ENCODE assay signal across 12 mouse cellular contexts in genomic region chr19:53008921-53009320, GRCm38 (mm10). TPM values are rescaled to one million over a fixed set of nuclear protein-coding genes. Genes with fewer than 3 reads are reported as not detected.
DNase-seq lines count a peak whose midpoint lies in the region; ATAC-seq and TF ChIP-seq lines count a peak whose summit lies in the region.
"Had no signal": no experiment of that assay in that cellular context is flagged by ENCODE, and none has a peak within 500 bp of the region (broad histone marks: within the 10 kb centered on the region; RNA-seq: fewer than 3 reads in every experiment).

No protein-coding gene starts in this region.

- no peak for TF ChIP-seq EP300 in lung, postnatal 0 days (IDR thresholded peaks at IDR 0.05)

- H3K4me2 ChIP-seq in heart, embryonic 15.5 days: no peak overlapping the region
- no peak overlapping the region for H3K4me2 ChIP-seq in lung, postnatal 0 days (replicated peaks; ENCODE audit: low read depth, low read length)
- no peak overlapping the region for H3K4me2 ChIP-seq in intestine, embryonic 16.5 days (ENCODE audit: low read depth, low read length)
- H3K4me2 ChIP-seq: midbrain, embryonic 13.5 days had no signal

- H3K27ac ChIP-seq in heart, embryonic 15.5 days: peak overlapping the region; percentile 92
- H3K27ac ChIP-seq in lung, postnatal 0 days (ENCODE audit: low read length): peak overlapping the region; percentile 76; the same call in 1 of the 2 replicates
- H3K27ac ChIP-seq in intestine, embryonic 16.5 days (ENCODE audit: low read length): 0 out of 2 replicates have a peak overlapping the region, but pooled peaks have one; percentile 12
- H3K27ac ChIP-seq: midbrain, embryonic 13.5 days had no signal

- no peak overlapping the region for H3K4me3 ChIP-seq in heart, embryonic 15.5 days
- no peak overlapping the region for H3K4me3 ChIP-seq in lung, postnatal 0 days (ENCODE audit: low read depth, low read length)
- no peak overlapping the region for H3K4me3 ChIP-seq in intestine, embryonic 16.5 days (ENCODE audit: low read length)
- H3K4me3 ChIP-seq: midbrain, embryonic 13.5 days had no signal

- peaks cover 57% of the 10 kb centered on the region for H3K4me1 ChIP-seq in heart, embryonic 15.5 days (replicated peaks)
- H3K4me1 ChIP-seq in lung, postnatal 0 days (ENCODE audit: insufficient read depth, low read depth, low read length): peaks cover 5% of the 10 kb centered on the region; the same call in 1 of the 2 replicates
- H3K4me1 ChIP-seq in intestine, embryonic 16.5 days (ENCODE audit: control insufficient read depth, insufficient read depth, low read length): peaks cover 31% of the 10 kb centered on the region
- H3K4me1 ChIP-seq: midbrain, embryonic 13.5 days had no signal

- DNase-seq in heart, postnatal 10 days: no peak
- no peak for DNase-seq in lung, postnatal 0 days (ENCODE audit: low spot score)
- no peak for DNase-seq in lung, adult 18-20 months
- DNase-seq in ovary, postnatal 14 days (ENCODE audit: low spot score): no peak
- DNase-seq in yolk sac, embryonic 10.5 days (ENCODE audit: low spot score): no peak
- DNase-seq: kidney, postnatal 4 days; right cerebral cortex, postnatal 14 days; thymus, postnatal 14 days had no signal

- intact Hi-C loops in heart, postnatal 10 days (cut with DNase I): loop anchor here (2.0 to 5.0 kb wide), 3 partner anchors 132 to 358 kb away; partner anchors contain the start of gene Add3

- 56% methylated on average over 5 of the region's 5 CpGs for WGBS in heart, embryonic 15.5 days
- WGBS in lung, postnatal 0 days: 63% methylated on average over 5 of the region's 5 CpGs
- 73% methylated on average over 5 of the region's 5 CpGs for WGBS in intestine, embryonic 16.5 days

- 0 out of 2 replicates have a peak overlapping the region, but pooled peaks have one; percentile 6 for H3K9ac ChIP-seq in heart, embryonic 15.5 days
- H3K9ac ChIP-seq in lung, postnatal 0 days (replicated peaks; ENCODE audit: low read depth): no peak overlapping the region
- no peak overlapping the region for H3K9ac ChIP-seq in intestine, embryonic 16.5 days (ENCODE audit: low read depth, low read length)
- H3K9ac ChIP-seq: midbrain, embryonic 13.5 days had no signal

- peaks cover 47% of the 10 kb centered on the region for H3K36me3 ChIP-seq in heart, embryonic 15.5 days
- H3K36me3 ChIP-seq in lung, postnatal 0 days (ENCODE audit: insufficient read depth, low read length): peaks cover 20% of the 10 kb centered on the region; the same call in 1 of the 2 replicates
- H3K36me3 ChIP-seq in intestine, embryonic 16.5 days (ENCODE audit: control insufficient read depth, insufficient read depth, low read length): peaks cover 15% of the 10 kb centered on the region

- no peaks in the 10 kb centered on the region for H3K27me3 ChIP-seq in heart, embryonic 15.5 days
- H3K27me3 ChIP-seq in lung, postnatal 0 days (replicated peaks; ENCODE audit: insufficient read depth, low read length): no peaks in the 10 kb centered on the region
- H3K27me3 ChIP-seq in intestine, embryonic 16.5 days (replicated peaks; ENCODE audit: control insufficient read depth, insufficient read depth, low read length): no peaks in the 10 kb centered on the region
- H3K27me3 ChIP-seq: CH12.LX; midbrain, embryonic 13.5 days had no signal

- no peak for TF ChIP-seq CTCF in lung, postnatal 0 days (IDR thresholded peaks at IDR 0.05)

- no peak for ATAC-seq in heart, embryonic 15.5 days (replicated peaks; ENCODE audit: insufficient number of reproducible peaks, insufficient read depth, low FRiP score, low read depth)
- ATAC-seq in lung, postnatal 0 days: no peak
- no peak for ATAC-seq in intestine, embryonic 16.5 days

- H3K9me3 ChIP-seq in heart, embryonic 15.5 days (replicated peaks): no peaks in the 10 kb centered on the region
- H3K9me3 ChIP-seq in lung, postnatal 0 days (ENCODE audit: low read length): no peaks in the 10 kb centered on the region
- H3K9me3 ChIP-seq in intestine, embryonic 16.5 days (ENCODE audit: control insufficient read depth, low read length): no peaks in the 10 kb centered on the region
- H3K9me3 ChIP-seq: midbrain, embryonic 13.5 days had no signal

RNA-seq across cellular contexts. Expression of gene Xpnpep1, which starts 31.1 kb away (rescaled TPM):
- polyA plus RNA-seq in heart, embryonic 15.5 days (2015; fragmentation: Nextera tagmentation; extraction: Ambion mirVana): 128 and 135 TPM in 2 replicates
- 100 to 1,000 TPM; 124 to 125 TPM for total RNA-seq in heart, postnatal 10 days (2021)
- 109 and 112 TPM in 2 replicates for polyA plus RNA-seq in lung, postnatal 0 days (2015; fragmentation: Nextera tagmentation; extraction: Ambion mirVana)
- 231 and 264 TPM in 2 replicates for polyA plus RNA-seq in intestine, embryonic 16.5 days (2015; fragmentation: Nextera tagmentation; extraction: Ambion mirVana)

Comparison
In these comparisons a context has a peak if more than half of its experiments do, and no peak if none do; other contexts are left out.
1. H3K27ac ChIP-seq: peak in every context shown above with its lines; median percentile 92 in heart, embryonic 15.5 days; 76 in lung, postnatal 0 days; 12 in intestine, embryonic 16.5 days.